Mouse (Mus musculus): ENCODE data around the gene Myo1d.

Gene Myo1d

DNA sequence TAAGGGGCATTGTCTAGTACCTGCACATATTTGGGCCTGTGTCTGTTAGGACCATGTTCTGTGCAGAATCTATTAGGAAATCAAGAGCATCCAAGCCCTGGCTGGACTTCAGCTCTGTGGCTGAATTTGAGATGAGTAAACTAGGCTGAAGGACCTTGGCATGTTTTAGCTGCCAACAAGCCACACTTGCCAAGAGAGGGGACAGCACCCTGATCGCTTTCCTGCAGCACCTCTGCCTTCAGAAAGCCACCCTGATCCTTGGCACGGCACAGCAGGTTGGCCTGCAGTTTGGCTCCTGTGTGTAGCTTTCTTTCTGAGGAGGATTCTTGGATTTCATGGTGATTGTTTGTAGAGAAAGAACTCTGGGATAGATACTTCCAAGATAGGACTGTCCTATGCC, 1.7 kb upstream of the Myo1d start:
- DNase-seq (ENCODE audit: low read depth): no peak

DNA sequence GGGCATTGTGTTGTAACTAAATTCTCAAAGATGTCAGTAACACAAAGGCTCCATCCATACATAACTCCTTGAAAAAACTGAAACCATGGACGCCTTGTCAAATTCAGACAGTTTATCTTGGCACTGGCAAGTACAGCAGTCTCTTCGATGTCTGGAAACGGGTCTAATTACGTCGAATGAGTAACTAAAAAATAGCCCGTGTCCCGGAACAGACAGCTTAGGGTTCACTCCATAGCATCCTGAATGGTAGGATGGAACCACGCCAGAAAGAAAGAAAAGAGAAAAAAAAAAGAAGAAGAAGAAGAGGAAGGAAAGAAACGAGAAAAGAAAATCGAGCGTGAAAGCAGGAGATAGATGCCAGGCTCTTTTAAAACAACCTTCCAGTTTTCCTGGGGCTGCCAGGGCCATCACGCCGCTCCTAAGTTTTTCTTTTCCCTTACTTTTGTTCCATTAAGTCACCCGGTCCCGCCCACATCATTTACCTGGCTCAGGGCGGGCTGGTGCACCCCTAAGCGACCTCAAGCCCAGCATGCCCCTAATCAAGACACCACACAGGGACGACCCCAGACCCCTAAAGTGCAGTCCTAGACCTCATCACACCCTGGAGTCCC, 804 bp downstream of the Myo1d start:
- DNase-seq (ENCODE audit: low read depth): no peak

DNA sequence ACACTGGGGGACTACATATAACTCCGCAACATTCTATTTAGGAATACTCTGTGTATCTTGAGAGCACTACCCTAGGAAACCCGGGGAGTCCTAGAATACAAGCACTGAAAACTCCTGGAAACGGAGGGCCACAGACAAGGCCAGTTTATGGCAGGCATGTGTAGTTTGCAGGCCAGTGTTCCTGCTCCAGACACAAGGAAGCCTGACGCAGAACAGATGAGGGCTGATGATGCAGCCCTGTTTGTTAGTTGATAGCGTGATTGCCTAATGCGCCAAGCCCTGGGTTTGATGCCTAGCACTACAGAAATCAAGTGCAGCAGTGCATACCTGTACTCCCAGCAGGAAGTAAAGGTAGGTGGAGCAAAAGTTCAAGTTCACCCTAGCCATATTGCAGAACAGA, 1.7 kb downstream of the Myo1d start:
- no peak for DNase-seq (ENCODE audit: low read depth)

DNA sequence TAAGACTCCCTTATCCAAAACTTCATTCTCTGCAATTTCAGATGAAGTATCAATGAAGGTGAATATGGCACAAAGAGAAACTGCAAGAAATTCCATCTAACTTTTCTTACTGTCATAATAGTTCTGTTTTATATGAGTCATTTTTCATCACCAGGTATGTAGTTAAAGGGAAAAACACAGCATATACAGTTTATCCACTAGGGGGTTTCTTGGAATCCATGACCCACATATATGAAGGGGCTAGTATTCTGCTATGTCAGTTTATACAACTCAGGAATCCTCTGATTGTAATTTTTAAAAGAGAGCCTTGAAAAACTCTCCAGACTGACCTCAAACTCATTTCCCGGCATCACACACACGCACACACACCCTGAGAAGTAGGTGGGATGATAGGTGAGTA, 2.1 kb downstream of the Myo1d start:
- no peak for DNase-seq (ENCODE audit: low read depth)

DNA sequence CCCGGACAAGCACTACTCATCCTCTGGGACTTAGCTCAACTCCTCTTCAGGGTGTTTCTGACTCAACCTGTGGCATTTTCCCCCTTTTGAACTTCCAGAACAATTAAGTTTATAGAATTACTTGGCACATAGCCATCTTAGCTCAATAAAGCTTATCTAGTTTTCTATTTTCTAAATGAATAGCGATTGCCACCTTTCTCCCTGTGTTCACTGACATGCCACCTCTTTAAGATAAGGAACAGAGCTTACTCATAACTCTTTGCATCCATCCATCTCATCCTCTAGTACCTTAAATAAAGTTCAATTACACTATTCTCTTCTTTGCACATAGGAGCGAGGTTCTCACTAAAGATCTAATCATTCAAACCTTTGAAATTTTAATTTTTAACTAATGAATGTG, 4.3 kb downstream of the Myo1d start:
- no peak for DNase-seq (ENCODE audit: low read depth)

DNA sequence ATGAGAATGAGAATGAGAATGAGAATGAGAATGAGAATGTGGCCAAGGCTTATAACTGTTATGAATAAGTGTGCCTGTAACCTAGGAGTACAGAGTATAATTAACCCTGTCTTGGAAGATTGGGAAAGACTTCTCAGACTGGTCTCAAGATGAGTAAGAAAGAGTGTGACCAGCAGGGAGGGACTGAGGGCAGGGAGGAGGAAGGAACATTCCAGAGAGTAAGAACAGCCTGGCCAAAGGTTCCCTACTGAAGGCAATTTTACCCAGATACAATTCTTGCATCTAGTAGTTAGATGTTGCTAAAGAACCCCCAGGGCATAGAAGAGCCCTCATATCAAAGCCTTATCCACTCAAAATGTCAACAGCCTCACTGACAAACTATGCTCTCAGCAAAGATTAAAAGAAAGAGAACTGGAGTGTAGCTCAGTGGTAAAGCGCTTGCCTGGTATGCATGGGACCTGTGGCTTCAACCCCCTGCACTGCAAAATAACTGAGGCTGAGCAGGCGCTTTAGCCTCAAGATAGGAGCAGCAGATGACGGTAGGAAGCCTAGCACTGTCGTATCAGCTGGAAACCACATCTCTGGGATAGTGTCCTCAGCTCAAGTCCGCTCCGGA, 7.1 kb downstream of the Myo1d start:
- DNase-seq (ENCODE audit: low read depth): no peak

DNA sequence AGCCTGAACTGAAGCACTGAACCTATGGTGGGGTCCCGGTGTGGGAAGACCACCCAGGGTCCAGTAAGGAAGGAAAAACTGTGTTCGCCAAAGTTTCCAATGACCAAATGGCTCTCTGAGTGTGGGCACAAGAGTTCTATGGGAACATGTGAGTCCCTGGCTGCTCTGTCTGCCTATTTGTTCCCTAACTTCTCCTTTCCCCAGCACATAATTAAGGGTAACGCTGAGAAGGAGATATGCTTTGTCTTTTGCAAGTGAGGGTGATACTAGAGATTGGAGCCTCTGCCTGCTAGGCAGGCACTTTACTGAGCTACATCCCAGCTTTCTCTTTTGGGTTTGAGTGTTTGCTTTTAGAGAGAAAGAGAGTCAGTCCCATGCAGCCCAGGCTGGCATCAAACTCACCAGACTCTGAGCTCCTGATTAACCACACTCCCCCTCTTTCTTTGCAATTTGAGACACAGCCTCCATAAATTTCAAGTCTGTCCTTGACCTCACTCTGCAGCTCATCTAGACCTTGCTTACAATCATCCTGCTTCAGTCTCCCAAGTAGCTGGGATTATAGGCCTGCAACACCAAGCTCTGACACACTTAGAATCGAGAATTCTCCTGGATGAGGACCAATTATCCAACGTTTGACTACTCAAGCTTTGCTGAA, 8.1 kb downstream of the Myo1d start:
- DNase-seq (ENCODE audit: low read depth): no peak

DNA sequence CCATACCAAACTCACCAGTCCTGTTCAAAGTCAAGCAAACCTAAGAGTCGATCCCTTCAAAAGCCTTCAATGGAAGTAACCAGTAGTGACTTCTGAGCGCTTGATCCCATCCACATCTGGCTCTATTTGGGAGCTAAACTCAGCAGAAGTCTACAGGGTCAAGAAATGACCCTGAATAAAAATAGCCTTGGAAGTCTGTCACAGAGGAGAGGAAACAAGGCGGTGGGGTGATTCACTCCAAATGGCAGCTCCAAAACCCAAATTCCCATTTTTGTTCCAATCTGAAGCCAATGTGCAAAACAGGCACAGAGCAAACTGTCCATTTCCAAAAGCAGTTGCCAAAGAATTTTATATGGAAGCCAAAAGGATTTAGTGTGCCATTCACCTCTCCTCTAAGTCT, 8.6 kb downstream of the Myo1d start:
- no peak for DNase-seq (ENCODE audit: low read depth)

DNA sequence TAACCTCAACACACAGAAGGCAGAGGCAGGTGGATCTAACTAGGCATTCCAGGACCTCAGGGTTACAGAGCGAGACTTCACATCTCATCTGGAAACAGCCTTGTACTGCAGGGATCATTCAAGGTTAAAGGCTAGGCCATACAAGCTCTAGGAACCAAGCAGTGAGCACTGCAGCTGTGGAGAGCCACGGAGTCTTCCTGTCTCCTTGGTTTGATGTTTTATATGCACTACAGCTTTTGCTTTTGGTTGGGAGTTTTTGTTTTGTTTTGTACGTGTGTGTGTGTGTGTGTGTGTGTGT, 12.6 kb downstream of the Myo1d start:
- no peak for DNase-seq (ENCODE audit: low read depth)

DNA sequence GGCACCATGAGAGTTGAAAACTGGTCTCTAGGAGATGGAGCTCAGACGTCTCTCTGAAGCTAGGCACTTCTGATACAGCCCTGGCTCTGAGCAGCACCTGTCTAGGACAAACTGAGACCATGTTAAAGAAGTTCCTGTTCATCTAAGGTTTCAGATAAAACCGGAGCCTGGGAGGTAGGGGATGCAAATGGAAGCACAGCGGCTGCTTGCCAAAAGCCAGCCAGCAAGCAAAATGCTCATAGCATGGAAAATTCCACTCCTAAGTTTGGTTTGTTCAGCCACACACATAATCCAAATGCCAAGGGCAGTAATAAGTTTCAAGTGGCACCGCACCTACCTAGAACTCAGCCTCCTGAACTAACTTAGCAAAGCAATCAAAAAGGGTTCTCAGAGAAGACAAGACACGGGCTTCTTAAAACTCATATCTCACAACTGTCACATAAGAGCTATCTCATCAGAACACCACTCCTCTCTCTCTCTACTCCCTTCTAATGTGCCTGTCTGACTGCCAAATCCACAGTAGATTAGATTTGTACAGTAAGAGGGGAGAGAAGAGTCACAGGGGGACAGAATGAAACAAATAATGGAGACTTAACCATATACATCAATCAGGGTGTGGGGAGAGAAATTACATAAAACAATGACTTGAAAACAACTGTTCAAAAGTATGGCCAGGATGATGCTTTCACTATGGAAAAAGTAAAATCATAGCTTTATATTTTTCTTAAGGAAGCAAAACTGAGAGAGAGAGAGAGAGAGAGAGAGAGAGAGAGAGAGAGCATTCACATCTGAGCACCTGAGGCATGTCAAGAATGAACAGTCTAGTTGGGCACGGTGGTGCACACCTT, 13.1 kb downstream of the Myo1d start:
- no peak for DNase-seq (ENCODE audit: low read depth)

DNA sequence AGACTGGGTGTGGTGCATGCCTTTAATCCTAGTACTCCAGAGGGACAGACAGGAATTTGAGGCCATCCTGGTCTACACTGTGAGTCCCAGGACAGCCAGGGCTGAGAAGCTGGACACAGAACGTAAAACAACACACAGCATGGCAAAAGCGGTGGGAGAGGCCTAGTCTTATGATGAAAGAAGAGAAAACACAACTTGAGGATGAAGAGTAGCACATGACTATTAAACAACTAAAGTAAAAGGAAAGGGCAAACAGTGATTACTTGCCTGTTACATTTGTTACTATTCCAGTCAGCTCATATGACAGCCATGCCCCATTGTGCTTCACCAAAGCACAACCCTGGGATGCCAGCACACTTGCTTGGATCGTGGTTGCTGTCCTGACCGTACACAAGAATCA, 13.8 kb downstream of the Myo1d start:
- DNase-seq (ENCODE audit: low read depth): no peak

DNA sequence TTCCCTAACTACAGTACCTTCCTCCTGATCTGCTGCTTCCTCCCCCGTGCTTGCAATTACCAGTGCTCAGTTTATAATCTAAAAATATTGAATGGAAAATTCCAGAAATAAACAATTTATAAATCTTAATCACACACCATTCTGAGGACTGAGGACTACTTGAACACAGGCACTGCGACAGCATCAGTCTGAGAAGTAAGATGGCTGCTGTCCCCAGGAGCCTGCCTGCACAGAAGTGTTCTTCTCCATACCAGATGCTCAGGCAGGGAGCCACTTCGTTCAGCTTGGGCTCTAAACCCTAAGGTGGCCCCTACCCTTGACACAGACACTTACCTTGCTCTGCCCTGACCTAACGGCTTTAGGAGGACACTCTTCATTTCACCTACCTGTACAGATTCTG, 17.8 kb downstream of the Myo1d start:
- DNase-seq (ENCODE audit: low read depth): no peak

DNA sequence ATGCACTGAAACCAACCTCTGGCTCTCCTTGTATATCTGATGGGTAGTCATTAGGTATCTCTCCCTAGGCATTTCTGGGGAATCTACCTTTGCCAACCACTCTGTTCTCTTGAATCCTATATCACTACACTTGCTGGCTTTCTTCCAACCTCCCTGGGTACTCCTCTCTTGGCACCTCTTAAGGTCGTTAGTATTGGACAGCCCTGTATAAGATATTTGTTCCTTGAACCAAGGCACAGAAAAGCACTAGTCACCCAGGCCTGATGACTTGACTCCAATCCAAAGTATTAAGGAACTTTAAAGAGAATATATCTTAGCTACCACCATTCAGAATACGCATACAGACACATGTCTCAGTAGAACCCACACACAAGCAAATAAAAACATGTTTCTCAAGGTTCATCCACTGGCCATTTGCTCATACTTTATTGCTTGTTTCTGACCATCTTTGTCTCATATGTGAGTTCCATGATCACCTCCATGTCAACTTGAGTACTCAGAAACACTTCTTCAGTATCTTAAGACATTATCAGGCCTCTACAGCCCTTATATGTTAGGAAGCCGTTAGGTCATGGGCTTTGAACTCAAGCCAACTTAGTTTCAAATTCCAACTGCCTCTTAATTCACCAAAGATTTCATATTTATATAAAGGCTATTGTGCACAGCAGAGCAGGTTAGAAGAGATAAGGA, 18.4 kb downstream of the Myo1d start:
- DNase-seq (ENCODE audit: low read depth): no peak

DNA sequence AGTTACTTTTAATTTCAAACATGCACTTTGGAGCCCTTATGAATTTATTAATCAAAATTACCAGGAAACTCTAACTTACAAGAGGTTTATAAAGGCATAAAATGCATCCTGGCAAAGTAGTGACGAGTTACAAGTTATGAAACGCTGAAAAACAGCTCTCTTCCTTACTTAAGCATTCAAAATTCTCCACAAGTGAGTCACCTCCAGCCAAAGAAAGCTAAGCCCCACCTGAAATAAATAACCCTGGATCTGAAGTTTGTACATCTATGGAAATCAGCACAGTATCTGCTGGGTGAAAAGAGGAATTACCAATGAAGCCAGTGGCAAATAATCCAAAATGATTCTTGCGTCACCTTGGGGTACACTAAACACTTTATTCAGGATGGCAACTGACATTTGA, 20.8 kb downstream of the Myo1d start:
- no peak for DNase-seq (ENCODE audit: low read depth)

DNA sequence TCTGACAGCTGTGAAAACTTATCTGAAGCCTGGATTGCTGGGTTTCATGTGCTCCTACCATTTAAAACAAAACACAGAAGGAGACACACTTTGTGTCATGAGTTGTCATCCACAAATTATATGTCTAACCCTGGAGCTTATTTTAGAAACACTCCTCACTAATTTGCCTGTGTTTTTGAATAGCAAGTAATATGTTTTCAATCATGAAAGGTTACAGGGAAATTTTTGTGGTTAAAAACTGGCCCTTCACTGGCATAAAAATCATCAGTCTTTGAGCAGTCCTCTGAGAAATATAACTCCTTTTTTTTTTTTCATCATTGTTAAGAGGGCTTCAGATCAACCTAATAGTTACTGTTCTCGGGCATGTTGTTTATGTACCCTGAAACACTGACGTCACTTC, 25.6 kb downstream of the Myo1d start:
- no peak for DNase-seq (ENCODE audit: low read depth)

DNA sequence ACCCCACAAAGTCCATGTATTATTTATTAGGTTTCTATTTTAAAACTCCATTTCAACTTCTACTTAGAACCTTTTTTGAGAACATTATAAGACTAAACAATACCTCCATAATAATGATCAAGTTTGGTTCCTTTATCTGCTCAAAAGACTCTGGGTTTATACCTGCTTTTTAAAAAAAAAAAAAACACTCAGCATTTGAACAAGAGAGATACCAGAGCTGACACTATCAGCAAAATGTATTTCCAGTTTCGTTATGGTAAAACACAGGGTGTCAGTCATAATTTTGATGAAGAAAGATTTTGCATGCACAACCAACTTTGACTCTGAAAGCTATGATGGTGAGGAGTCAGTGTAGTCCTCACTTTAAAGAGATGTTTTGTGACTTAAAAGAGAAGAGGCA, 28.7 kb downstream of the Myo1d start:
- no peak for DNase-seq (ENCODE audit: low read depth)

DNA sequence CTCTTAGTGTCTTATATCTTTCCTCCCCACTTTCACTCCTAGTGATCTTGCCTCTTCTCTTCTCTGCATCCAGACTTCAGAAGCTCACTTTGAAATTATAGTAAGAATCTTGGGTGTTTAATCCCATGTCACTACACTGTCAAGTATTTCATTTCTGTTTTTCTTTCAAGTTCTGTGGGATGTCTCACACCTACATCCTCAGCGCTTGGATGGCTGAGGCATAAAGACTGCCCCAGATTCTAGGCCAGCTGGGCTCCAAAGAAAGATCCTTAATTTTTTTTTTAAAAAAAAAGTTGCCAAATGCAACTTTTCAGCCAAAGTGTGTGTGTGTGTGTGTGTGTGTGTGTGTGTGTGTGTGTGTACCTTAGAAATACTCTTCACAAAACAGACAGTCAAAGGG, 30.6 kb downstream of the Myo1d start:
- DNase-seq (ENCODE audit: low read depth): no peak

DNA sequence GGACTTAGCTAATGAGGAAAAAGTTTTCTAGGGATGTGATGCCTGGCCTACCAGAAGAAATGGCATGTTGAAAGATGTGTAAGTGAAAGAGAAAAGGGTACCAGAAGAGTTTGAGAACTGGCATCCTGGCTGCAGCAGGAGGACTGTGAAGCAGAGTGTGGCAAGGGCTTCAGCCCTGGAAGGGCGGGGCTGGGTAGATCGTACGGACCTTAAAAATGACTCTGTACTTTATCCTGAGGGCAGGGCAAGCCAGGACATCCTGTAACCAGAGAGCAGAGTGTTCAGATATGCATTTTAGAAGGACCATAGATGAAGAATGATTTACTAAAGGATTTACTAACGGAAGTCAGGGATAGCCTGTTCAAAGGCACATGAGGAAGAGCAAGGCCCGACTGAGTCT, 34.4 kb downstream of the Myo1d start:
- DNase-seq (ENCODE audit: low read depth): no peak

DNA sequence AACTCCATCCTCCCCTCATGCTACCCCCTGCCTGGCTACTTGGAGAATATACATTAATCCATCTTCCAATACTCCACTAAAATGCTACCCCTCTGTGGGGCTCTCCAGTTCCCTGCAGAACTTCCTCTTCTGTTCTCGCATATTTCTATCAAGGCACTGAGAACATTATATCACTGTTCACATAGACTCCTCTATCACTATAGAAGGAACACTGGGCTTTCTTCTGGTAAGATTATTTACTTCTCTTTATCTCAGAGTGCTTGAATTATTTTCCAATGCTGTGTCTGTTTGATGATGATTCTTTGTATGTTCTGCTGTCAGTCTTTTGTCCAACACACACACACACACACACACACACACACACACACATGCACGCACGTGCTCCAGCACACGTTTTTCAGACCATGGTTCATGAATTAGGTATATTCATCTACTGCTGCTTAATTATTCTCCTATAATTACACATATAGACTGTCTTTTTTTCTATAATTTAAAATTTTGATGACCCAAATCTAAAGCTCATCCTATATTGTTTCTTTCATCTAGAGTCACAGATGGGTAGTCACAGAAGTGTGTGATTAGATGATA, 35.9 kb downstream of the Myo1d start:
- no peak for DNase-seq (ENCODE audit: low read depth)

DNA sequence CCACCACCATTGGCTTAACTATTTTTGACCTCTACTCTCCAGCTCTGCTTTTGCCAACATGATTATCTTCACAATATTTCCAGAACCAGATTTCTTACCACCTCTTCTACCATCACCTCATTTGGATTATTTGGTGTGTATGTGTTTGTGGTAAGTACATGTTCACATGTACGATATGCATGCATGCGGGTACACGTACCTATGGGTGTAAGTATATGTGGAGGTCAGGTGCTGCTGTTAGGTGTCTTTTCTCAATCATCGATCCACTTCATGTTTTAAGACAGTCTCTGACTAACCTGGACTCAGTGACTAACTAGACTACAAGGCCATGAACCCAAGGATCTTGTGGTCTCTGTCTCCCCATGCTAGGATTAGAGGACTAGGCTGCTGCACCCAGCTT, 37.4 kb downstream of the Myo1d start:
- DNase-seq (ENCODE audit: low read depth): no peak

DNA sequence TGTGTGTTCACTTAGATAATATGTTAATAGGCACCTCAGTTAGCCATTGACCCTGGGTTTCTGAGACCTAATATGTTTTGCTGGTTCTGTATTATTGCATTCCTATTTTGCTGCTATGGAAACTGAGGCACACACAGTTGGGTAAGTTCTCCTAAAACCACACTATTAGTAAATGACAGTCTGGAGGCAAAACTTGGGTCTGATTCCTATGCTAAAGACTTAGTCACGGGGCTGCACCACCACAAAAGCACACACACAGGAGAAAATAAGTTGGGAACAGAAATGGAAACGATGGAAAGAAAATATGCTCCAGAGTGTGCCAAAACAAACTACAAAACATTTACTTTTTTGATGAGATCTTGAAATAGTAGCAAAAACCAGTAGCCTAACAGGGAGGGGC, 45.1 kb downstream of the Myo1d start:
- DNase-seq (ENCODE audit: low read depth): no peak

DNA sequence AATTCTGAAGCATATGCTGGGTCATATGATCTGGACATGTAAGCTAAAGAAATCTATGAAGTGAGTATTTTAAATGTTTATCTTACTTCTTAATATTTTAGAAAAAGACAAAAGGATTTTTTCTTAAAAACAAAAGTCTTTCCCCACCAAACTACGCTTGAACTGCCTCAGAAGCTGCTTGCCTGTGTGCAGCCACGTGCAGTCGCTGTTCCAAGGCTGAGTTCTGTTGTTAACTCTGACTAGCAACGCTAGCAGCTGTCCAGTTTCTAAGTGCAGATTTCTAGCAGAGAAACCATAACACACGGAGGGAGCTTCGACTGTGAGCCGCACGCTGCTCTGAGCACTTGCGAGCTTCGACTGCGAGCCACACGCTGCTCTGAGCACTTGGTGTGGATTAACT, 55.1 kb downstream of the Myo1d start:
- DNase-seq (ENCODE audit: low read depth): no peak
